Mouse (Mus musculus) embryonic facial prominence, embryonic 10.5 days (tissue): Measurements from ENCODE around the gene Abca9. TPM values are rescaled to one million over a fixed set of nuclear protein-coding genes. Genes with fewer than 3 reads are reported as not detected.

ENCODE experiments used
- polyA plus RNA-seq: library from polyadenylated mRNA; unstranded; fragments of >200 nt; fragmentation: Nextera tagmentation; extraction: Ambion mirVana; gene quantifications from 2 replicates; pipeline ENCODE4 v1.2.1, GENCODE M21; 2016

Gene Abca9
- polyA plus RNA-seq, 1 experiment from 2014 or later, result 1.1 TPM

Other genes with a start within 250 kb of the Abca9 start
- 0.37 and 0.38 TPM in 2 replicates for gene Abca8b, start 172.4 kb downstream of the Abca9 start, polyA plus RNA-seq
- not detected in 2 replicates for gene Abca8a, start 72.2 kb downstream of the Abca9 start, polyA plus RNA-seq
- 0.41 and 0.50 TPM in 2 replicates for gene Abca6, start 83.6 kb upstream of the Abca9 start, polyA plus RNA-seq
- gene Abca5, start 169.5 kb upstream of the Abca9 start, polyA plus RNA-seq, result 1.5 and 3.5 TPM in 2 replicates
- gene Map2k6, start 230.9 kb upstream of the Abca9 start, polyA plus RNA-seq, result 43.9 and 46.4 TPM in 2 replicates